In the genomic region with DNA sequence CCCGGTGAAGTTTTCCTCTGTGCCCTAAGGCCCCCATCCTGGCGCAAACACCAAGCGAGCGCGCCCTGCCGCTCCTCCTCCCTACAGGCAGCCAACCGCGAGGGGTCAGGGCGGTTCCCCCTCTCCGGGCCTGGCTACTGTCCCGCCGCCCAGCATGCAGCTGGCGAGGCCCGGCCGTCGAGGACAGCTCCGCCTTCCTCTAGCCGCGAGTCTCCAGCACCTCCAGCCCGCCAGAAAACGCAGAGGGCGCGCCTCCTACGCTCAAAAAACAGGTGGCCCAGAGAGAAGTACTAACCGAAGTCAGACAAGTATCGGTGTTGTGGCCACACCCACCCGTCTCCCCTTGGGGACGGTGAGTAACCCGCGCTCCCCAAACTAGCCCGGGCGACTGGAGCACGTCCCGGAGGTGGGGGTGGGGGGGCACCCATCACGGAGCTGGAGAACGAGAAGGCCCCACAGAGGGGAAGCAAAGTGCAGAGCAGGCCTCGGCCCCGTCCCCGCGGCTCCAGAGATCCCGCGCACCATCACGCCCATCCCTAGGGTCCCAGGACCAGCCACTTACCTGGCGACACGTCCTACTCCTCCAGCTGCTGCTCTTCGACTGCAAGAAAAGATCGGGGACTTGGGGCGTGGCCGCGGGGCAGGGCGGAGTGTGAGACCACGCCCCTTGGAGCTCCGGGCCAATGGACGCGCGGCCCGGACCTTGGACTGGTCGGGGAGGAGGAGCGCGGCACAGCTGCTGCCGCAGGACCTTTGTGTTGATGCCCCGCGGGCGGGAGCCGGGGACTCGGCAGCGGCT, we compare ENCODE assay signal across 8 mouse cellular contexts. TPM values are rescaled to one million over a fixed set of nuclear protein-coding genes. Genes with fewer than 3 reads are reported as not detected.
DNase-seq lines count a peak whose midpoint lies in the region; ATAC-seq lines count a peak whose summit lies in the region.

TSS of gene Carhsp1 (minus strand) at position 605 of the 799 bp plus-strand sequence.

- ATAC-seq in hindbrain, embryonic 15.5 days (ENCODE audit: low FRiP score, low read depth) = peak; percentile 90

- peaks cover 46% of the 10 kb centered on the region for H3K79me2 ChIP-seq in macrophage (ENCODE audit: inconsistent target)

- peak within 1 kb of the TSS; percentile 79 for H3K4me3 ChIP-seq in hindbrain, embryonic 15.5 days
- peak within 1 kb of the TSS; percentile 56 for H3K4me3 ChIP-seq in macrophage (ENCODE audit: inconsistent target)

- H3K27me3 ChIP-seq in hindbrain, embryonic 15.5 days = no peaks in the 10 kb centered on the region

- WGBS in hindbrain, embryonic 15.5 days = under 1% methylated on average over 57 of the region's 67 CpGs
- WGBS in macrophage (ENCODE audit: missing documents) = 1% methylated on average over 61 of the region's 67 CpGs

- H3K36me3 ChIP-seq in hindbrain, embryonic 15.5 days = no peaks in the 10 kb centered on the region
- no peaks in the 10 kb centered on the region for H3K36me3 ChIP-seq in macrophage (ENCODE audit: inconsistent target)

- peaks cover 43% of the 10 kb centered on the region for H3K4me1 ChIP-seq in hindbrain, embryonic 15.5 days (replicated peaks)

- peak within 1 kb of the TSS; percentile 66 for H3K4me2 ChIP-seq in hindbrain, embryonic 15.5 days

- peak; percentile 97 for DNase-seq in R1 (ENCODE audit: low read depth, low spot score)
- DNase-seq in cerebellum, postnatal 25 days = peak; percentile 73 to 85
- DNase-seq in frontal cortex, postnatal 36 days (ENCODE audit: low spot score in 2 of 2) = peak; percentile 68 to 79
- peak; percentile 68 to 75 for DNase-seq in left cerebral cortex, adult 18-20 months (ENCODE audit: low spot score in 2 of 2)
- DNase-seq in right cerebral cortex, adult 18-20 months = peak; percentile 88
- DNase-seq in urinary bladder, postnatal 10 days (ENCODE audit: low spot score) = peak; percentile 68

- no peaks in the 10 kb centered on the region for H3K9me3 ChIP-seq in hindbrain, embryonic 15.5 days

- peak within 1 kb of the TSS; percentile 78 for H3K27ac ChIP-seq in hindbrain, embryonic 15.5 days (replicated peaks)
- peak within 1 kb of the TSS; percentile 28; the same call in 1 of the 2 replicates for H3K27ac ChIP-seq in macrophage

- H3K9ac ChIP-seq in hindbrain, embryonic 15.5 days = peak within 1 kb of the TSS; percentile 62

RNA-seq across cellular contexts. Expression of gene Carhsp1, which starts in this region (rescaled TPM):
- 171 and 178 TPM in 2 replicates for polyA plus RNA-seq in hindbrain, embryonic 15.5 days (2015; fragmentation: Nextera tagmentation; extraction: Ambion mirVana)
- 10 to 100 TPM; 13.0 to 19.1 TPM for total RNA-seq in left cerebral cortex, adult 18-20 months (2021)
- total RNA-seq in macrophage (2018; cell fraction: chromatin; rRNA removed) = 10 to 100 TPM in 11 of 26 experiments, 1 to 10 TPM in 15; 3.5 to 26.1 (median 9.3) TPM
- 10 to 100 TPM; 15.5 to 43.3 (median 24.0) TPM for total RNA-seq in macrophage (2018; cell fraction: cytosol; rRNA removed)
- total RNA-seq in macrophage (2018; cell fraction: nucleus; rRNA removed) = 10 to 100 TPM in 18 of 26 experiments, 1 to 10 TPM in 8; 5.0 to 44.0 (median 21.4) TPM
- polyA plus RNA-seq in macrophage (2018) = 10.6 to 24.9 TPM (median 19.0 TPM) in 3 replicates

Comparison
In these comparisons a context has a peak if more than half of its experiments do, and no peak if none do; other contexts are left out.
1. Peak in every context shown above with its lines: DNase-seq, ATAC-seq, H3K4me3 ChIP-seq and H3K27ac ChIP-seq.